Mouse (Mus musculus) intestine, postnatal 0 days (tissue): ENCODE data around the gene Chrd. TPM values are rescaled to one million over a fixed set of nuclear protein-coding genes. Genes with fewer than 3 reads are reported as not detected.

Experiments used
- ATAC-seq: fragments of 200-750 bp; cut with Nextera tagmentation; 2 replicates; pipeline ENCODE4 v1.8.0; 2017; ENCODE audit warnings: mild to moderate bottlenecking, moderate TSS enrichment, moderate library complexity
- H3K27ac ChIP-seq: fragments of 300-500 bp; sonication (generic); 2 replicates; pipeline ENCODE4 v1.5.1; 2014; ENCODE audit warnings: mild to moderate bottlenecking, low read depth, low read length, moderate library complexity
- H3K27me3 ChIP-seq: fragments of 300-500 bp; sonication (generic); replicated peaks from 2 replicates; pipeline ENCODE4 v1.6.1; 2014; ENCODE audit warnings: low read length, mixed read lengths; ENCODE audit not compliant: control insufficient read depth, insufficient read depth
- H3K36me3 ChIP-seq: fragments of 300-500 bp; sonication (generic); 2 replicates; pipeline ENCODE4 v1.6.1; 2014; ENCODE audit warnings: mild to moderate bottlenecking, moderate library complexity; ENCODE audit not compliant: control insufficient read depth, insufficient read depth
- H3K4me1 ChIP-seq: fragments of 300-500 bp; sonication (generic); replicated peaks from 2 replicates; pipeline ENCODE4 v1.6.1; 2014; ENCODE audit warnings: antibody characterized with exemption, low read length, mixed read lengths; ENCODE audit not compliant: control insufficient read depth, insufficient read depth
- H3K4me2 ChIP-seq: fragments of 300-500 bp; sonication (generic); replicated peaks from 2 replicates; pipeline ENCODE4 v1.6.1; 2014; ENCODE audit warnings: low read depth, mild to moderate bottlenecking, moderate library complexity
- H3K4me3 ChIP-seq: fragments of 300-500 bp; sonication (generic); 2 replicates; pipeline ENCODE4 v1.5.1; 2014; ENCODE audit warnings: low read depth, low read length
- H3K9ac ChIP-seq: fragments of 300-500 bp; sonication (generic); 2 replicates; pipeline ENCODE4 v1.6.1; 2014; ENCODE audit warnings: mild to moderate bottlenecking, low read depth, low read length
- H3K9me3 ChIP-seq: fragments of 300-500 bp; sonication (generic); 2 replicates; pipeline ENCODE4 v1.6.1; 2016; ENCODE audit warnings: mixed run types; ENCODE audit not compliant: control insufficient read depth
- CTCF ChIP-seq: sonication (generic); IDR thresholded peaks from 2 replicates; pipeline ENCODE4 v1.5.1; 2016; ENCODE audit warnings: low read depth, mild to moderate bottlenecking, control low read depth, antibody characterized with exemption, moderate library complexity
- WGBS: fragments of 180-500 bp; shearing (Covaris S2); extraction: QIAGEN DNeasy Blood & Tissue Kit; methylation state at CpG from one replicate; pipeline ENCODE4 v1.1.7; 2014; 5-methylcytosine and 5-hydroxymethylcytosine counted together
- polyA plus RNA-seq: library from polyadenylated mRNA; unstranded; fragments of >200 nt; fragmentation: Nextera tagmentation; extraction: Ambion mirVana; gene quantifications from 2 replicates; pipeline ENCODE4 v1.2.1, GENCODE M21; 2015

Gene Chrd
- polyA plus RNA-seq, 1 experiment from 2014 or later: 2.3 TPM

DNA sequence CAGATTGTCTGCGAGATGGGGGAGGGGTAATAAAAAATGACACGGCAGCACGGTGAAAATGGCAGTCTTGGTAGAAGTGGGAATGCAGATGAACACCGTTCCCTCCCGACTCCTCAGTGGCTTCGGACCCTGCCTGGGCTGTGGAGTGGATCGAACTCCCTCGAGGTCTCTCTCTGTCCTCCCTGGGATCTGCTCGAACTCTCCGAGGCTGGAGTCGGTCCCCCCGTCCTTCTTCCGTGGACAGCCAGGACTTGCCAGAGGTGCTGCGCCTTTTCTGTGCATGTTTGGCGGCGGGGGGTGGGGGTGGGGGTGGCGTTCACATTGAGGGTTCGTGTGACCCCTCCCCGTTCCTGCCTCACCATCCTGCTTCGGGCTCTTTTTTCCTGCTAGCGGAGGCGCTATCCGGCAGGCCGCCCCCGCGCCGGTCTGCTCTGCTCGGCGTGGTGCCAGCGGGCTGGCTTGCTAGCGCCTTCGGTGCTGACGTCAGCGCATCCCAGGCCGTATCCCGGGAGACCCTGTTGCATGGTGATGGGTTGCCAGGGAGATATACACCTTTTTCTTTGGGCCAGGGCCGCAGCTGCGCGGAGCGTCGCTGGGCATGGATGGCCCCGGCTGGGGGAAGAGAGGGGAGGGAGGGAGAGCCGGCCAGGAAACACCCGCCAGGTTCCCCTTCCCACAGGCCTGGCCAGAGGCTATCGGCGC is 37.2 kb upstream of the Chrd start:
- Histone ChIP-seq H3K4me2 (peak overlapping the region; percentile 59), H3K27ac (no peak overlapping the region), H3K27me3 (no peaks in the 10 kb centered on the region), H3K36me3 (peaks cover 20% of the 10 kb centered on the region), H3K9ac (no peak overlapping the region), H3K4me1 (no peaks in the 10 kb centered on the region), H3K4me3 (peak overlapping the region; percentile 31), H3K9me3 (no peaks in the 10 kb centered on the region)
- 7% methylated on average over 46 of the region's 46 CpGs for WGBS
- ATAC-seq: peak; percentile 52
- 0 out of 2 replicates have a peak, but pooled peaks have one; percentile 3 for TF ChIP-seq CTCF

DNA sequence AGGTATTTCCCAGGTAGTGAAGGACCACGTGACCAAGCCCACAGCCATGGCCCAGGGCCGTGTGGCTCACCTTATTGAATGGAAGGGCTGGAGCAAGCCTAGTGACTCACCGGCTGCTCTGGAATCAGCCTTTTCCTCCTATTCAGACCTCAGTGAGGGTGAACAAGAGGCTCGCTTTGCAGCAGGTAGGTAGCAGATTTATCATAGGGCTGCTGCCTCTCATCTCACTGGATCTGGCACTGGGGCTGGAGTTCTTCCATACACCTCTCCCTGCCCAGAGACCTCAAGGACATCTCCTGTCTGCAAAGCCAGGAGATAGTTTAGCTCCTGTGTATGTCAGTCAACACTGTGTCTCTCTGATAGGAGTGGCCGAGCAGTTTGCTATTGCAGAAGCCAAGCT is 33.7 kb upstream of the Chrd start:
- H3K27me3 ChIP-seq: no peaks in the 10 kb centered on the region
- no peak for TF ChIP-seq CTCF
- no peaks in the 10 kb centered on the region for H3K4me1 ChIP-seq
- no peak overlapping the region; the same call in 1 of the 2 replicates for H3K27ac ChIP-seq
- ATAC-seq: no peak
- no peak overlapping the region for H3K4me3 ChIP-seq
- peaks cover 13% of the 10 kb centered on the region for H3K36me3 ChIP-seq
- H3K4me2 ChIP-seq: no peak overlapping the region
- no peaks in the 10 kb centered on the region for H3K9me3 ChIP-seq
- 66% methylated on average over 5 of the region's 5 CpGs for WGBS
- H3K9ac ChIP-seq: no peak overlapping the region

DNA sequence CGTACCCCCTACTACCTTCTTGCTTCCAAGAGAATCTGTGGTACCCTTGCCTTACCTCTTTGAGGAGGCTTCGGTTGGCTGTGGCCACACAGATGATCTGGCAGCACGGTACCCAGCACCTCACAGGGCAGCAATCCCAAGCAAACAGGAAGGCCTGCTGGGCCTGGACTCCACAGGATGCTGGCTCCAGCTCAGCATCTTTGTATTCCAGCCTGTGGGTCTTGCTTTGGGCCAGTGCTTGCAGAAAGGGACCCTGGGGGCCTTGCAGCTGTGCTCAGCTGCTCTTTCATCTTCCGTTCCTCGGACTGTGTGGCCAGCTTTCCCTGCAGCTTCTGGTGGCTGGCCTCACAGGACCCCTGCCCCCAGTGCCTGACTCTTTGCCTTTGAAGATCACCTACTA is 32.9 kb upstream of the Chrd start:
- Histone ChIP-seq H3K27ac (no peak overlapping the region), H3K9me3 (no peaks in the 10 kb centered on the region), H3K9ac (no peak overlapping the region), H3K4me1 (no peaks in the 10 kb centered on the region), H3K4me2 (no peak overlapping the region), H3K4me3 (no peak overlapping the region), H3K36me3 (peaks cover 13% of the 10 kb centered on the region), H3K27me3 (no peaks in the 10 kb centered on the region)
- 64% methylated on average over 5 of the region's 5 CpGs for WGBS
- TF ChIP-seq CTCF: no peak
- ATAC-seq: no peak

DNA sequence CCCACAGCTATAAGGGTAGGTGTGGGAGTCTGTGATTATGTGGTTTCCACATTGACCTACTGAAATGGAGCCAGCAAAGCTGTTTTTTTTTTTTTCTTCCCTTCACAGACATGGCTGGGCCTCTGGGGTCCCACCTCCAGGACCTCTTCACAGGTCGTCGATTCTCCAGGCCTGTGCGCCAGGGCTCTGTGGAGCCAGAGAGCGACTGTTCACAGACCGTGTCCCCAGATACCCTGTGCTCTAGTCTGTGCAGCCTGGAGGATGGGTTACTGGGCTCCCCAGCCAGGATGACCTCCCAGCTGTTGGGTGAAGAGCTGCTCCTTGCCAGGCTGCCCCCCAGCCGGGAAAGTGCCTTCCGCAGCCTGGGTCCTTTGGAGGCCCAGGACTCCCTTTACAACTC is 31.6 kb upstream of the Chrd start:
- no peak overlapping the region for H3K9ac ChIP-seq
- no peaks in the 10 kb centered on the region for H3K4me1 ChIP-seq
- ATAC-seq: no peak
- WGBS: 65% methylated on average over 7 of the region's 7 CpGs
- no peaks in the 10 kb centered on the region for H3K27me3 ChIP-seq
- TF ChIP-seq CTCF: no peak
- no peak overlapping the region for H3K4me2 ChIP-seq
- no peaks in the 10 kb centered on the region for H3K9me3 ChIP-seq
- no peak overlapping the region for H3K4me3 ChIP-seq
- peaks cover 24% of the 10 kb centered on the region for H3K36me3 ChIP-seq
- H3K27ac ChIP-seq: no peak overlapping the region

DNA sequence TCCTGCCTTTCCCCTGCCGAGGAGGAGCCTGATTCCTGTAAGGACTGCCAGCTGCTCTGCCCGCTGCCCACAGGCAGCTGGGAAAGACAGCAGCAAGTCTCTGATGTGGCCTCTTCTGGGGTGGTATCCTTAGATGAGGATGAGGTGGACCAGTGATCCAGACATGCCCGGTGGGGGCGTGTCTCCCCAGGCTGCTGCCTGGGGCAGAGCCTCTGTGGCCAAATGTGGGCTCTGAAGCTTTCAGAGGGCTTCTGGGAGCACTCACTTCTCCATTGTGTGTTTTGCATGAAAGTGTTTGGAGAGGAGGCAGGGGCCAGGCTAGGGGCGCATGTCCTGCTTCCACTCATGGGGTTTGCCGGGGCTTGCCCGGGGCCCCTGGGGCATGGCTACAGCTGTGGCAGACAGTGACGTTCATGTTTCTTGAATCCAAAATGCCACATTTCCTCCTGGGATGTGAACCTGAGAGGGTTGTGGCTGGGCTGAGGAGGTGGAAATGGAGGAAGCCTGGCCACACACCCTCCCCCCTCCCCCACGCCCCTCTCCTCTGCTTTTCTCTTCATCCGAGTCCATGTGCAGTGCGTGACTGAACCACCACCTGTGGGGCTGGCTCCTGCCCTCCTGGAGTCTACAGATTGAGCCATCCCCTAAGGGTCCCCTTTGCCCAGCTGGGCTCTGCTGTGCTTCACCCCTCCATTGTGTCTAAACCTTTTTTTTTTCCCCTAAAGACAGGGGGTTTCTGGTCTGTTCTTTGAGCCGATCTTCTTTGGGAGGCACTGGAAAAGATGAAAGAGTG is 31.0 kb upstream of the Chrd start:
- no peaks in the 10 kb centered on the region for H3K27me3 ChIP-seq
- peaks cover 30% of the 10 kb centered on the region for H3K36me3 ChIP-seq
- 48% methylated on average over 12 of the region's 12 CpGs for WGBS
- H3K4me2 ChIP-seq: no peak overlapping the region
- no peak overlapping the region for H3K27ac ChIP-seq
- no peak overlapping the region for H3K4me3 ChIP-seq
- no peak for ATAC-seq
- no peaks in the 10 kb centered on the region for H3K9me3 ChIP-seq
- H3K9ac ChIP-seq: no peak overlapping the region
- H3K4me1 ChIP-seq: no peaks in the 10 kb centered on the region
- TF ChIP-seq CTCF: no peak

DNA sequence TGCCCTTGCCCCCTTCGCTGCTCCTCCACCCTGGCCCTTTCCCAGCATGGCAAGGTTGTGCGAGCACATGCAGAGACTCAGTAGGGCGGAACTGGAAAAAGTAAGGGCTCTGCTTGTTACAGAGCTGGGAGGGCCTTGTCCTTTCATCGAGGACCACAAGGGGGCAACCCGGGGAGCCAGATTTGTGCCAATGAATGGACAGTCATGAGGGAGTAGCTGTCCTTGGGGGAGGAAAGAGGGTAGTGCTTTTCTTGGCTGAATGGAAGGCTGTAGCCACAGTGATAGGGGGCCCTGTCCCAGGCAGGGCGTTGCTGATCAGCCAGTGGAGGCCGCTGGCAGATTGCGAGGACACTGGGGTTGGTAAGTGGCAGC is 30.4 kb upstream of the Chrd start:
- peak; percentile 53; the same call in 1 of the 2 replicates for ATAC-seq
- Histone ChIP-seq H3K9ac (no peak overlapping the region), H3K27ac (no peak overlapping the region), H3K4me2 (no peak overlapping the region), H3K4me1 (no peaks in the 10 kb centered on the region), H3K4me3 (no peak overlapping the region), H3K27me3 (no peaks in the 10 kb centered on the region), H3K36me3 (peaks cover 36% of the 10 kb centered on the region), H3K9me3 (no peaks in the 10 kb centered on the region)
- 21% methylated on average over 8 of the region's 8 CpGs for WGBS
- TF ChIP-seq CTCF: peak; percentile 84
